Mouse (Mus musculus) right cerebral cortex, adult 2 months (tissue): Measurements from ENCODE around the gene Abi3.
A peak's percentile ranks its signal among the peaks of the same experiment; 100 is the strongest.

Source experiments
- DNase-seq, 2 experiments: peaks; one replicate each; pipeline ENCODE4 v3.0.0; 2021 to 2022; ENCODE audit warnings: low spot score in 2 of 2

The Abi3 gene

DNA sequence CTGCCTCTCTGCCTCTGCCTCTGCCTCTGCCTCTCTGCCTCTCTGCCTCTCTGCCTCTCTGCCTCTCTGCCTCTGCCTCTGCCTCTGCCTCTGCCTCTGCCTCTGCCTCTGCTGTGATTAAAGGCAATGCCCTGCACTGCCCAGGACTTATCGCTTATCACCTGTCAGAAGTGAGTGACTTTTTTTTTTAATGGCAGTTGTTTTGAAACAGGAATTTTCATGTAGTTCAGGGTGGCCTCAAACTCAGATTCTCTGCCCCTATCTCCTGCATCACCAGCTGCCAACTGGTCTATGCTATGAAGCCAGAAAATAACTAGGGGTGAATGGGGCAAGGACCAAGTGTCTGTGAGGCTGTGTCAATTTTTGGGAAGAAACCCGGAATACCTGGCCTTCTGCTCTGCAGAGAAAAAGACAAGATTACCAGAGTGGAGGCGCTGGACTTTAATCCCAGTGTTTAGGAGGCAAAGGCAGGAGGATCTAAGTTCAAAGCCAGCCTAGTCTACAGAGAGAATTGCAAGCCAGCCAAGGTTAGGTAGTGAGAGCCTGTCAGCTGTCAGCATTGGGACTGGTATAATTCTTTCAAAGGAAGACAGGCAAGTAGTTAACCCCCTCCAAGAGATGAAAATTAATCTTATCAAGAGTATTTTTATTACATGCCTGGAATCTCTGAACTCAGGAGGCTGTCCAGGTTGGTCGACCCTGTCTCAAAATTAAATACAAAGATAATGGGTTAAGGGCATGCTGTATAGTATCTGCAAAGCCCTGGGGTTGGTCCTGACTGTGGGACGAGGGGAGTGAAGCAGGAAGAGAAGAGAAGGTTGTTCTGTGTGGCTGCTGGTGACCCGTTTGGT is 15.7 kb downstream of the Abi3 start:
- no peak for DNase-seq

DNA sequence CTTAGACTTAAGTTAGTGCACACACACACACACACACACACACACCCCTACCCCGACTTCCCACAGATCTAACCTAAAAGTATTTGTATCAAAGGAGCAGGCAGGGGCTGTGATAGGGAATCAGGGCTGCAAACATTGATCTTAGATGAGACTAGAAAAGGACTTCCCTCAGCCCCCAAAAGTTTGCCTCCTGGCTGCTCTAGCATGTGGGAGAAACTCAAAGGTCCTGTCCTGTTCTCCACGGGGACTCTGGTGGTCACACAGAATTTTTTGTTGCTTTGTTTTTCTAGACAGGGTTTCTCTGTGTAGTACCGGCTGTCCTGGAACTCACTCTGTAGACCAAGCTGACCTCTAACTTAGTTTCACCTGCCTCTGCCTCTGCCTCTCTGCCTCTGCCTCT is 16.7 kb downstream of the Abi3 start:
- no peak for DNase-seq

DNA sequence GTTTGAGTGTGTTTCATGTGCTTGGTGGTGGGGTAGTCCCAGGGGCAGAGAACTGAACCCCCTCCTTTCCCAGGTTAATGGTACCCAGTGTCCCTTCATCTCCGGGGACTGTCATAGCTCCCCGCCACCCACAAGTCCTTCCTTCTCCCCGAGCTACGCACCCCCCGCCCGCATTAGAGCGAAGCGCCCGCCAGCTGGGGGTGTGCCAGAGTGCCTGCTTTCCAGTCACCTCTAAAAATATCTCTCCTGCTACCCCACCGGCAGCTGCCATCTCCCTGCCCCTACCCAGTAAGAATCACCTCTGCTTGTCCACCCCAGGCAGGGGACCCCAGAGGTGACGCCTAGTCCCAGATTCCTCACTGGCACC is 17.4 kb downstream of the Abi3 start:
- DNase-seq: peak; percentile 54 to 55

DNA sequence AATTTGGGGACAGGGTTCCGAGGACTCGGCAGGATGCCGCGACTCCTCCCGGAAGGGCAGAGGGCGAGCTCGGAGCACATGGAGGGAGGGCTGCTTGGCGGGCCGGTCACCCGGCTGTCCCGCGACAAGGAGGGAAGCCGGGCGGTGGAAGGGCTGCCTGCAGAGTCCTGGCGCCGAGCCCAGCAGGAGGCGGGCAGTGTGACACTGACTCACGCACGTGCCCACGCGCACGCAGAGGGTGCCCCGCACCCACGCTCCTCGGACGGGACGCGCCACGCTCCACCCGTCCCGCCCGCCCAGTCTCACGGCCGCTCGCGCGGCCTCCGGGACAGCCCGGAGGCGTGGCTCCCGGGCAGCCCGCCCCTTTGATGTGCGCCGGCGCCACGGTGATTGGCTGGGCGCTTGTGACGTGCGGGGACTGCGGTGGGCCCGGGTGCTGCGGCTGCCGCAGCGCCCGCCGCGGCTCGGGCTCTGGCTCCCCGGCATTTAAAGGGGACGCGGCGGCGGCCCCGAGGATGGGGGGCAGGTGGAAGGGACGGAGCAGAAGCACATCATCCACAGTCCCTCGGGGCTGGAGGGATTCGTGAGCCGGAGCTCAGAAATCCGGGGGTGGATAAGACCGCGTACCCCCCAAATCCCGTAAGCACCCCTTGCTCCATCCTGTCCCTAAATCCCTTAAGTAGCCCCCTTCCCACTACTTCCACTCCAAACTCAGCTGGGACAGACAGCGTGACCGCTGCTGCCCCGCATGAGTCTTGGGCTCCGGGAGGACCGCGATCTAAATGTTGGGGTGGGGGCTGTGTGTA is 18.0 kb downstream of the Abi3 start, which contains the start of gene Phospho1:
Phospho1 (plus strand) TSS at position 429 of the 806 bp plus-strand sequence.
- peak; percentile 82 to 87 for DNase-seq

DNA sequence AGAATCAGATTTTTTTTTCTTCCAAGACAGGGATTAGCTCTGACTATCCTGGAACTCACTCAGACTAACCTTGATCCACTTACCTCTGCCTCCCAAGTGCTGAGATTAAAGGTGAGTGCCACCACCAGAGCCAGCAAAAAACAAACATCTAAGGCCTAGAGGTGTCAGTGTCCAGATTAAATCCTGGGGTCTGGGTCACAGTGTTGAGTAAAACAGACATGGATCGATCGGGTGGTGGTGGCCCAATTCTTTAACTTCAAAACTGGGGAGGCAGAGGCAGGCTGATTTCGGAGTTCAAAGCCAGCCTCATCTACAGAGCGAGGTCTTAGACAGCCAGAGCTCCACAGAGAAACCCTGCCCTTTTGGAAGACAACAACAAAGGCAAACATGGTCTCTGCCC is 19.8 kb downstream of the Abi3 start:
- no peak for DNase-seq

DNA sequence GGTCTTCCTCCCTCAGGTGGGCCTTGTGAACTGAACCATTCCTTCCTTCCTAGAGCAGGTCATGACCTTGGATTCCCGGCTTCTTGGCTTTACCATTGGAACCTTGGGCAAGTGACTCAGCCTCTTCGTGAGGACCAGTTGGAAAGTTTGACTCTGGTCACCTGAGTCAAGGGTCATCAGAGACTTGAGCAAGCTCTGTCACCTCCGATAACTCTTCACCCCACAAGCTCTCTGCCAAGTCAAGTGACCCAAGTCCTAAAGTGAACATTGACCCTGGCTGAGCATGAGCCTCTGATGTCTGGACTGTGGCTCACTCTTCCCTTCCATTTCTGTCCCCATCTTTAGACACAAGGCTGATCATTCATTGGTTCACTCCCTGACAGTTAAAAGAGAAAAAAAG is 20.8 kb downstream of the Abi3 start:
- no peak for DNase-seq

DNA sequence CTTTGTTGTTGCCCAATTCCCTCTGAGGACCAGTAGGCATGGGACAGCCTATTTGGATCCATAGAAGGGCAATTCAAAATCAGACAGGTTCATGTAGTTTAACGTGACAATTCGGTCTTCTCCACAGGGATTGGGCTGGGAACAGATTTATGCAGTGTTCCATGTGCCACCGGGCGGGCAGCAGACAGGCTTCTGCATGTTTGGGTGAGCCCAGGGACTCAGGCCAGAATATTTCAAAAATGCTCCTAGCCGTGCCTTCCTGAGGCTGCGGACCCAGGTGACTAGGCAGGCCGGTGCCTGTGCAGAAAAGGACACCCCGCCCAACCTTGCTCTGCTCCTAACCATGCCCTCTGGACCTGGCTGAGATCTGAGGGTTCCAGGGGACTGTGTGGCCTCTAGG is 23.1 kb downstream of the Abi3 start:
- DNase-seq: no peak

DNA sequence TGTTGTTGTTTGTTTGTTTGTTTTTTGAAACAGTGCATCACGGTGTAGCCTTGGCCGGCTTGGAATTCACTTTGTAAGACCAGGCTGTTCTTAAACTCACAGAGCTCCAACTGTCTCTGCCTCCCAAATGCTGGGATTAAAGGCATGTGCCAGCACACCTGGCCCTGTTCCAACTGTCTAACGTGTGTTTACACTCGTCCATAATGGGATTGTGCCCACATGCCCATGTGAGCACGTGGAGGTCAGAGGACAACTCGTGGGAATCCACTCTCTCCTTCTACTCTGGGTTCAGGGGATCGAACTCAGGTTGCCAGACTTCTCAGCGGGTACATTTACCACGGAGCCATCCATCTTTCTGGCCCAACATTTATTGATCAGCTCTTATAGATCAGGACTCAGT is 26.9 kb downstream of the Abi3 start:
- DNase-seq: no peak

DNA sequence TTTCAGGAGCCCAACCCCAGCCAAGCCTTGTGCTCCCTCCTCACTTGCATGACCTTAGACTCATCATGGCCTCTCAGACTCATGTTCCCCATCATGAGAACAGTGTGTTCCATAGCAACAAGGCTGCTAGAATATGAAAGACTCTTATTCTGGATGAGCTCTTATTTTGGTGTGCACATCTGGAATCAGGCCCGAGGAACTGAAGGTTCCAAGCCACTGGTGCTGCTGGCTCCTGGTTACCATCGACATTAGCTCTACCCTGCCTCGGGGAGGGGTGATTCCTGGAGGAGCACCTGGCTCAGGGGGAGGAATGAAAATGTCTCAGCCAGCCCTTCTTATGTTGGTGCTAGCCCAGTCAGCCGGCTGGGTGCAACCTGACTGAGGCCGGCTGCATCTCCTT is 27.4 kb downstream of the Abi3 start:
- no peak for DNase-seq

DNA sequence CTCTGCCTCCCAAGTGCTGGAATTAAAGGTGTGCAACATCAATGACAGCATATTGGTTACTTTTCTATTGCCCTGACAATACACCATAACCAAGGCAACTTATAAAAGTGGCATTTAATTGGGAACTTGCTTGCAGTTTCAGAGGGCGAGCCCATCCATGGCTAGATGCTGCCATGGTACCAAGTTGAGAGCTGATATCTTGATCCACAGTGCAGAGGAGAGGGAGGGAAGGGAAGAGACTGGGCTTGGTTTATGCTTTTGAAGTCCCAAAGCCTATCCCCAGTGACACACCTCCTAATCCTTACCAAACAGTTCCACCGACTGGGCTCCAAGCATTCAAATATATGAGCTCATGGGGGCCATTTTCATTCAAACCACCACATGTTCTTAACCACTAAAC is 28.2 kb downstream of the Abi3 start:
- DNase-seq: no peak

DNA sequence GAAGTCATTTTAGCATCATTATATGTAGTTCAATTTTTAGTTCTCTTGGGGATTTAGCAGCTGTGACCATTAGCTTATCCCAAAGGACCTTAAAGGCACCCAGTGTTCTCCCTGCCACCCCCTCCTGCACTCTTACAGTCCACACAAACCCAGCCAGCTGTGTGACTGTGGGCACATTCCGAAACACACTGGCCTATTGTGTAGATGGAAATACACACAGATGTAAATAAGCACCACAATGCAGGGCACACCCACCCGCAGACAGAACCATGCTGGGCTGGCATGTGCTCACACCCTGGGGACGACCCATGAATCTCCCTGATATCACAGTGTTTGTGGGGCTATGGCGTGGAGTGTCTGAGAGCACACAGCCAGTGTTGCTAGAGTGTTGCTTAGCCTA is 30.1 kb downstream of the Abi3 start:
- no peak for DNase-seq

DNA sequence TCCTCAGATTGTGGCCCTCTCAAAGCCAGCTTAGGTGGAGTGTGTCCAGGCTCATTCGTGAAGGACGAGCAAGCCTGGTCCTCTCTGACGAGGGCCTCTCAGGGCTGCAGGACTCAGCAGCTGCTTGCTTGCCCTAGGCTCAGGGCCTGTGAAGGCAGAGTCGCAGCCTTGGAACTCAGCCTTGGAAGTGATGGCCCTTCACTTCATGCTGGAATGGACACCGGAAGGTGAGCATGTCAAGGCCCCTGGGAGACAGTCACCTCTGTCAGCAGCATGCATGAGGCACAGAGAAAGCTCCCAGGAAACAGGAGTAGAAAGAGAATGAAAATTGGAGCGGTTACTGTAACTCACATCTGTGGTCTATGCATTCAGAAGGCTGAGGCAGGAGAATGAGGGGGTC is 30.5 kb downstream of the Abi3 start:
- DNase-seq: no peak

DNA sequence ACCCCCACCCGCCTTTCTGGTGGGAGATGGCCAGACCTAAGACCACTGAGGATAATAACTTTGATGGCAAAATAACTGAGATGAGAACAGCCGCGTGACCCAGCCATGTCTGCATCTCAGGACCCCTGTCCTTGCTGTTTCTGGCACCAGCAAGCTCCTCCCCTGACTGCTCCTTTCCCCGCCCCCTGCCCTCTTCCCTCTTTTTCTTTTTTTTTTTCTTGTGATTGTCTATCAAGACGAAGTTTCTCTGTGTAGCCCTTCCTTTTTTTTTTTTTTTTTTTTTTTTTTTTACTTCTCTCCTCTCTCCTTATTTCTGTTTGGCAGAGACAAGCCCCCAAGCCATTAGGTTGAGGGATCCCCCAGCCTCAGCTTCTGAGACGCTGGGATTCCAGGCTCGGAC is 31.4 kb downstream of the Abi3 start:
- DNase-seq: no peak

DNA sequence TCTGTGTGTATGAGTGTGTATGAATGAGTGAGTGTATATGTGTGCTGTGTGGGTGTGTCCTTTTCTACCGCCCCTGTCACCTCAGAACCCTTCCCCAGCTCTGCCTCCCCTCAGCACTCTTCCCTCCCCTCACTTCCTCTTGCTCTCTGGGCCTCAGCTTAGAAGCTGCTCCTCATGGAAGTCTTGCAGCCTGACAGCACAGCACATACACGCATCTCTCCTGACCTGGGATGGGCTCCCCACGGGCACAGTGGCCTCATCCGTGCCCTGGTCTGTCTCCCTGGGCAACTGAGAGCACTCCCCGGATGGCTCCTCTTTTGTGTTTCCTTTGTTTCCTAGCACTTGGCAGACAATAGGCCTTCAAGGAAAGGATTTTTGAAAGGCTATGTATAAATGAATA is 32.7 kb downstream of the Abi3 start:
- no peak for DNase-seq

DNA sequence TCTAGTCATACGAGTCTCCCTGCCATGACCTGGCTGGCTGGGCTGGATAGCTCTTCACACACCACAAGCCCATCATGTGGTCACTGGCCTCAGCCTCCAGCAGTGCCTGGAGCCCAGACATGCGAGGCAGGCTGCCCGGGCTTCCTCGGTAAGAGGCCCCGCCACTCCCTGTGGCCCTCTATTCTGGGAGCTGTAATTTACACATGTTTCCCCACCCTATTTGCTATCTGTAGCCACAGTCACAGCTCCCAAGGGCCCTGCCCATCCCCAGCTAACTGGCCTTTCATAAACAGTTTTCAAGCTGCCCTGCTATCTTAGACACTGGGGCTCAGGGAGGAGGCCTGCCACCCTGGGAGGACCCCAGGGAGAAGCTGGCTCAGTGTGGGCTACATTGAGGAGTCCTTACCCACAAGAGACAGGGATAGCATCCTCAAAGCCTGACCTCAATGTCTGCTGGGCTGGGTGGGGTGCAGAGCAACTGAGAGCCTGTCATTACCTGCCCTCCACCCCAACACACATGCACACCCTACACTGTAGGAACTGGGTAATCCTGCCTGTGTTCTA is 33.7 kb downstream of the Abi3 start:
- no peak for DNase-seq

DNA sequence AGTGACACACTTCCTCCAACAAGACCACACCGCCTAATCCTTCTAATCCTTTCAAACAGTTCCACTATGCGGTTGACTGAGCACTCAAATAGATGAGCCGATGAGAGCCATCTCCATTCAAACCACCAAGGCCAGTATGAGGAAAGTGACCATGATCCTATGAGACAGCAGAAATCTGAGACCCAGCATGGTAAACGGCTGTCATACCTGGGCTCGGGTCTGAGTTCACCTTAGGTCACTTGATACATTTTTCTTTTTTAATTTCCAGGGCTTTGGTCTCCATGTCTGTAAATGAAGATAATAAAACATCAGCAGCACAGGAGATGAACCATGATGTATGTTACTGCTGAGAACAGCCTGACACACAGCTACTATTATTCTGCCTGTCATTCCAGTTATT is 34.4 kb downstream of the Abi3 start:
- DNase-seq: no peak

DNA sequence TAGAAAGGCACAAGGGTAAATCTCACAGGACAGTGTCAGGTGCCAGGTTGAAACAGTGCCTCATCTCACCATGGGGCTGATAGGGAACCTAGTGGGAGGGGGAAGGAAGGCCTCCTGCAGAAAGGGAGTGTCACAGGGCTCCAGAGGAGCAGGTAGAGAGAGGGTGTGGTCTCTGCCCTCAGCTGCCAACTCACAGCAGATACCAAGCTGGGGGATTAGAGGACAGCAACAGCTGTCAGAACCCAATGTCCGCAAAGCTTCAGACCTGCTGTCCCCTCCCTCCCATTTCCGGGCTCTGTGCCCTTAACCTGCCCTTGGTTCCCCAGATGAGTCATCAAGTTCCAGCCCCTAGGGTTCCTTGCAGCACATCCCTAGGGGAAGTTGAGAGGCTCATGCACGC is 36.7 kb downstream of the Abi3 start:
- DNase-seq: no peak

DNA sequence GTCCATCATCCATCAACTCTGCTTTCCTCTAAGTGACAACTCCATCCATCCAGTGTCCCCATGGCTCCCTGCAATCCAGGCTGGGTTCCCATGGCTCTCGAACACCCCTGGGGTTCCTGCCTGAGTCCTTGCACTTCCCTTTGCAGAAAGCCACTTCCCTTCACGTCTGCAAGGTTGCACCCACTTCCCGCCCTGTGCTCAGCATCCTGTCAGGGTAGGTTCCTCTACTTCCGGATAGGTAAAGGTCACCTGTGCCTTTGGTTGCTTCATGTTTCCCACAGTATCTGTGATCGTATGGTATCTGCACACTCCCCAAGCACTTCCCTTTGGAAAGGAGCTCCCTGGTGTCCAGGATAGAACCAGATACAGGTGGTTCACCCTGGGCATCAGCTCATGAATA is 37.3 kb downstream of the Abi3 start:
- no peak for DNase-seq

DNA sequence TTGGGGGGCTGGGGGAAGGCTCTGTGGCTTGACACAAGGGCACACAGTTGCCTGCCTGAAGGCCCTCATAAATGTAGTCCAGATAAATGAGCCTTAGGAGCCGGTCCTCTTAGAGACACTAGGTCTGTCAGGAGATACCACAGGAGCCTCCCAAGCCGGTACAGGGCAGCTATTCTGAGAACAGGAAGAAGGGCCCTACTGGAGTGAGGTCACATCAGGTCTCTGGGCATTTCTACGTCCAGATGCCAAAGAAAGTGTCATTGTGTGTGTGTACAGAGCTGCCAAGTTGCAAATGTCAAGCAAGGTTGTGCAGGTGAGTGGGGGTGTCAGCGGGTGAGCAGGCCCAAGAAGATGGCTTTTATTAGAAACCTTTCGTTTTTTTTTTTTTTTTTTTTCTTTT is 46.7 kb downstream of the Abi3 start:
- no peak for DNase-seq

DNA sequence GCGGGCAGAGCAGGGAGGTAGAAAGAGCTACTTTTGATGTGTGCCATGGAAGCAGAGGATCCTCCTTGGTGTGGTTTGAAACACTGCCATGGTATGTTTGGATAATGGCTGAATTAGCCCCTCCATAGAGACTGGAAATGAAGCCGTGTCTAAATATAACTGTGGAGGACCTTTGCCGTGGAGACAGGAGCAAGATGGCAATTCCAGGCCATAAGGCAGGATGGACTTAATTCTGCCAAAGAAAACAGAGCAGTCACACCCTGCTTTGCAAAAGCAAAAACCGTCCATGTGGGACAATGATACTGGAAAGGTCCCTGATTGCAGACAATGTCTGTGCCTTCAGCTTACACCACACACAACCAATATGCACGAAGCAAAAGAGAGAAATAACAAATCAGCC is 48.1 kb downstream of the Abi3 start:
- DNase-seq: no peak

DNA sequence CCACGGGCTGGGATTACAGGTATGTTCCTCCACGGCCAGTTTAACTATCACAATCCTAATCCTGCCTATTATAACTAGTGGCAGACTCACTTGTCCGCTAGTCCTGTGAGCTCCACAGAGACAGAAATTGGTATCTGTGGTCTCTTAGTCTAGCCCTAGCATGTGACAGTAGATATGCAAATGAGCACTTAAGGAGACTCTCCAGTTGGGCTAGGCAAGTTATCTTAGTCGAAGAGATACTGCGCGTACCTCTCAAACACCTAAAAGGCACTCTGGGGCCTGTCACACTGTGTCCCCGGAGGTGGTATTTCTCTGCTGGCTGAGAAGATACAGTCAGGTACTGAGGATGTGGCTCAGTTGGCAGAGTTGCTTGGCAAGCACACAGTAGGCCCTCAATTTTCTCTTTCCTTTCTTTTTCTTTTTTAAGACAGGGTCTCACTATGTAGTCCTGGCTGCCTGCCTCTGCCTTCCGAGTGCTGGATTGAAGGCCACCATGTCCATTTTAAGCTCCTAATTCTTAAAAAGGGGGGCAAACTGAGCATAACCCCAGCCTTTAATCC is 49.2 kb downstream of the Abi3 start:
- no peak for DNase-seq

DNA sequence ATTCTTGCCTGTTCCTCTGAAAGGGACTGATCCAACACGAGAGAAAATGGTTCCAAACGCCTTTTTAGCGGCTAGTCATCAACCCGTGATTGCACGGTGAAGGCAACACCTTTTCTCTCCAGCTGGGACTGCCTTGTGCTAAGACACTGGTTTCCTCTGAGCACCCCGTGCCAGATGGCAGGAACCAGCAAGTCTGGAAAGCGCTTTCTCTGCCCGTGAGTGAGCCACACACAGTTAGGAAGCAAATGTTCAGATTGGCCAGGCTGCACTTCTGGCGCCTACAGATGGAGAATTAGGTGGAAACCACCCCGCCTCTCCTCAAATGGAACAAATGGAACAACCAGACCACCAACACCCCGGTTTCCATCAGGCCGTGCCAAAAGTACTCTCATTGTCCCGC is 50.5 kb downstream of the Abi3 start:
- peak; percentile 34 to 62 for DNase-seq

DNA sequence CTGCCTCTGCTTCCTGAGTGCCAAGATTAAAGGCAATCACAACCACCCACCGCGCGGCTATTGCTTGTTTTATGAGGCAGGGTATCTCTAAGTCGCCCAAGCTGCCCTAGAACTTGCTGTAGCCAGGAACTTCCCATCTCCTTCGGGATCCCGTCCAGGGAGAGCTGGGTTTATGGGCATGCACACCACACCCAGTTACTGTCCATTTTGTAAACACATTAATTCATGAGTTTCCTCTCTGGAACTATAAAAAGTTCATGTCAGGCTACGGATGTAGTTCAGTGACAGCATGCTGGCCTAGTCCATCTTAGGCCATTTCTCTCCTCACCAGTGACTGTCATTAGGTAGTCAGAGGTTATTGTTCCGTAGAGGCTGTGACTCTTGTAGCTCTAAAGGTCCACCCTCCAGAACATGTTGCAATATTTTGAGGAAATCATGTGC is 52.8 kb downstream of the Abi3 start:
- no peak for DNase-seq
